Mouse (Mus musculus): ENCODE measurements around the gene Phpt1. TPM values are rescaled to one million over a fixed set of nuclear protein-coding genes. Genes with fewer than 3 reads are reported as not detected.

Gene Phpt1
- polyA plus RNA-seq, 1 experiment = 94.2 TPM

DNA sequence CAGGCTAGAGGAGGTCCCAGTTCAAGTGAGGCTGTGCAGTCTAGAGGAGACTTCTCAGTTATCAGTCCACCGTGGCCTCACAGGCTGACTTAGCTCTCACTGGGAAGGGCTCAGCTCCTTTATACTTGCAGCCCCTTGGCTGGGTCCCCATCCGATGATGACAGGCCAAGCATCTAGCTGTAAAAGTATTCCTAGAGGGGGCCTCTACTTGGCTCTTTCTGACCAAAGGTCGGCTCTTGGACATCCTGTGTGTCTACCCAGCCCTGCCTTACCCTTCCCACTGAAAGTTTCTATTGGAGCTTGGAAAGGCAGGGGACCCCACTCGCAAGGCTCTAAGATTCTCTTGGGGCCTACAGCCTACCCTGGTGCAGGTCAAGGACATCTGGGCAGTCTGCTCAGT, 3.8 kb downstream of the Phpt1 start:
- peaks cover 20% of the 10 kb centered on the region for H3K79me2 ChIP-seq (ENCODE audit: control insufficient read depth, insufficient read depth)
- H3K27me3 ChIP-seq (ENCODE audit: control insufficient read depth, insufficient read depth, insufficient read length) = no peaks in the 10 kb centered on the region
- no peak for TF ChIP-seq MAX (IDR thresholded peaks at IDR 0.05)
- no peak for TF ChIP-seq CTCF (IDR thresholded peaks at IDR 0.05; ENCODE audit: control insufficient read depth, insufficient read depth, insufficient read length)
- TF ChIP-seq CEBPB (IDR thresholded peaks at IDR 0.05; ENCODE audit: low read depth) = no peak
- no peak overlapping the region for H3K4me3 ChIP-seq (ENCODE audit: insufficient read depth, poor library complexity, severe bottlenecking)
- H3K79me3 ChIP-seq (ENCODE audit: low read depth) = peaks cover 3% of the 10 kb centered on the region
- H3ac ChIP-seq (ENCODE audit: control insufficient read depth, insufficient read length, low read depth) = no peak overlapping the region
- peaks cover 6% of the 10 kb centered on the region for H3K36me3 ChIP-seq (ENCODE audit: control insufficient read depth, insufficient read depth)

DNA sequence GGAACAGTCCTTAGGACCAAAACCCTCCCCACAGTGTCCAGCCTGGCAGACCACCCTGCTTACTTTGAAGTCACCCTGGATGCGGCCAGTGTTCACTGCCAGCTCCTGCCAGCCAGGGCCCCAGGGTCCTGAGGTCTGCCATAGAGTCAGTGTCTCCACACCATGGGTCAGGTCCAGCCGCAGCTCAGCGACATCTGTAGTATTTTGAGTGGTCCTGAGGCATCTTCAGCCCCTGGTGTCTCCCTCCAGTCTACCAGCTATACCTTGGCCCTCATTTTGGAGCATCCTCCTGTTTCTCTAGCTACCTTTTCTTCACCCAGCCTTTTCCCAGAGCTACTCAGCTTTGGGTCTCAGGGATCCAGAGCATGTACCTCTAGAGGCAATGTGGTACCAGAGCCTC, 5.7 kb downstream of the Phpt1 start:
- H3K27me3 ChIP-seq (ENCODE audit: control insufficient read depth, insufficient read depth, insufficient read length) = no peaks in the 10 kb centered on the region
- peaks cover 19% of the 10 kb centered on the region for H3K79me2 ChIP-seq (ENCODE audit: control insufficient read depth, insufficient read depth)
- peaks cover 18% of the 10 kb centered on the region for H3K36me3 ChIP-seq (ENCODE audit: control insufficient read depth, insufficient read depth)
- no peak overlapping the region for H3ac ChIP-seq (ENCODE audit: control insufficient read depth, insufficient read length, low read depth)
- TF ChIP-seq MAX (IDR thresholded peaks at IDR 0.05) (no peak), CTCF (IDR thresholded peaks at IDR 0.05; ENCODE audit: control insufficient read depth, insufficient read depth, insufficient read length) (no peak), MYOD1 (IDR thresholded peaks at IDR 0.05; ENCODE audit: control insufficient read depth, insufficient read length, low read depth) (no peak), FOSL1 (IDR thresholded peaks at IDR 0.05; ENCODE audit: insufficient read depth, low read length, poor library complexity, severe bottlenecking) (no peak), MYOG (IDR thresholded peaks at IDR 0.05; ENCODE audit: control insufficient read depth, extremely low read depth, insufficient read length) (no peak), CEBPB (IDR thresholded peaks at IDR 0.05; ENCODE audit: low read depth) (no peak), USF1 (IDR thresholded peaks at IDR 0.05; ENCODE audit: low read depth) (no peak)
- peaks cover 3% of the 10 kb centered on the region for H3K79me3 ChIP-seq (ENCODE audit: low read depth)
- H3K4me3 ChIP-seq (ENCODE audit: insufficient read depth, poor library complexity, severe bottlenecking) = no peak overlapping the region

DNA sequence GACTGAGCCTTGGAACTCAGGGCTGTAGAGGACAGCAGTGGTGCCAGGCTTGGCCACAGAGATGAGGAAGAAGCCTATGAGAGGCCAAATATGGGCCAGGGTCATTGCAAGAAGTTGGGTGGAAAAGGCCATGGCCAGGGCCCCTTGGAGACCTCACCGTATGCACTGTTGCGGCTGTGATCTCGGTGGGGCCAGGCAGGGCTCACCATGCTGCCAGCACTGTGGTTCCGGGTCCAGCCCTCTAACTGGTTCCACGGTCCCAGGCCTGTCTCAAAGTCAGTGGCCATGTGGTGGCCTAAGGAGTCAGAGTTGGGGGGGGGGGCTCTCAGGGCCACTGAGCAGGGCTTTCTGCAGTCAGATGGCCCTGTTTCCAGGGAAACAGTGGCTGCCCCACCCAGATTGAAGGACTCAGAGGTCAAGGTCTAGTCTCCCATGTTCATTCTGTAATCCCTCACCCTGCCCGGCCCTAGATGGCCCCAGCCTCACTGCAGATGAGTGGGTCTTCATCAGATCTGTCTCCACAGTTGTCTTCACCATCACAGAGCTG, 6.5 kb downstream of the Phpt1 start:
- Histone ChIP-seq H3K79me3 (ENCODE audit: low read depth) (peaks cover under 1% of the 10 kb centered on the region), H3K4me3 (ENCODE audit: insufficient read depth, poor library complexity, severe bottlenecking) (no peak overlapping the region), H3K27me3 (ENCODE audit: control insufficient read depth, insufficient read depth, insufficient read length) (no peaks in the 10 kb centered on the region), H3K79me2 (ENCODE audit: control insufficient read depth, insufficient read depth) (peaks cover 11% of the 10 kb centered on the region), H3K36me3 (ENCODE audit: control insufficient read depth, insufficient read depth) (peaks cover 26% of the 10 kb centered on the region), H3ac (ENCODE audit: control insufficient read depth, insufficient read length, low read depth) (no peak overlapping the region)
- no peak for TF ChIP-seq CTCF (IDR thresholded peaks at IDR 0.05; ENCODE audit: control insufficient read depth, insufficient read depth, insufficient read length)
- TF ChIP-seq MAX (IDR thresholded peaks at IDR 0.05) = no peak
- TF ChIP-seq USF1 (IDR thresholded peaks at IDR 0.05; ENCODE audit: low read depth) = no peak
- TF ChIP-seq MYOG (IDR thresholded peaks at IDR 0.05; ENCODE audit: control insufficient read depth, extremely low read depth, insufficient read length) = no peak
- no peak for TF ChIP-seq MYOD1 (IDR thresholded peaks at IDR 0.05; ENCODE audit: control insufficient read depth, insufficient read length, low read depth)
- TF ChIP-seq CEBPB (IDR thresholded peaks at IDR 0.05; ENCODE audit: low read depth) = no peak
- TF ChIP-seq FOSL1 (IDR thresholded peaks at IDR 0.05; ENCODE audit: insufficient read depth, low read length, poor library complexity, severe bottlenecking) = no peak

DNA sequence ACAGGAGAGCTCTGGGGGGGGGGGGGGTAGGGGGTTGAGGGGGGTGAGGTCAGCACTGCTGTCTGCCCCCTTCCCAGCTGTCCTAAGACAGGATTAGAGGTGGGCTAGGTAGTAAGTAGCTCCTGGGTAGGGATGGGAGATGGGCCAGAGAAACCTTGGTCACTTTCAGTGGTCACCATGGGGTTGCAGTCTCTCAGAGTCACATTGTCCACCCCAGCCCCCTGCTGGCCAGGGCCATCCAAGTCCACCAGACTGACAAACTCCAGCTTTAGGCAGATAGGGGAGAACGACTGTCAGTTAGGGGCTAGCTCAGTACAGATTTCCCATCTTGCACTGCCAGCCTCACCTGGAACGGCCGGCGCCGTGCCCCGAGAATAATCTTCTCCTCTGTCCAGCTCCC, 8.5 kb downstream of the Phpt1 start:
- no peak for TF ChIP-seq MYOD1 (IDR thresholded peaks at IDR 0.05; ENCODE audit: control insufficient read depth, insufficient read length, low read depth)
- TF ChIP-seq FOSL1 (IDR thresholded peaks at IDR 0.05; ENCODE audit: insufficient read depth, low read length, poor library complexity, severe bottlenecking) = no peak
- TF ChIP-seq MYOG (IDR thresholded peaks at IDR 0.05; ENCODE audit: control insufficient read depth, extremely low read depth, insufficient read length) = no peak
- no peak for TF ChIP-seq USF1 (IDR thresholded peaks at IDR 0.05; ENCODE audit: low read depth)
- no peak for TF ChIP-seq MAX (IDR thresholded peaks at IDR 0.05)
- no peak for TF ChIP-seq CTCF (IDR thresholded peaks at IDR 0.05; ENCODE audit: control insufficient read depth, insufficient read depth, insufficient read length)
- no peak for TF ChIP-seq CEBPB (IDR thresholded peaks at IDR 0.05; ENCODE audit: low read depth)
- peaks cover 2% of the 10 kb centered on the region for H3K79me2 ChIP-seq (ENCODE audit: control insufficient read depth, insufficient read depth)
- H3K4me3 ChIP-seq (ENCODE audit: insufficient read depth, poor library complexity, severe bottlenecking) = no peak overlapping the region
- no peaks in the 10 kb centered on the region for H3K27me3 ChIP-seq (ENCODE audit: control insufficient read depth, insufficient read depth, insufficient read length)
- no peak overlapping the region for H3ac ChIP-seq (ENCODE audit: control insufficient read depth, insufficient read length, low read depth)
- no peaks in the 10 kb centered on the region for H3K79me3 ChIP-seq (ENCODE audit: low read depth)
- peaks cover 41% of the 10 kb centered on the region for H3K36me3 ChIP-seq (ENCODE audit: control insufficient read depth, insufficient read depth)

DNA sequence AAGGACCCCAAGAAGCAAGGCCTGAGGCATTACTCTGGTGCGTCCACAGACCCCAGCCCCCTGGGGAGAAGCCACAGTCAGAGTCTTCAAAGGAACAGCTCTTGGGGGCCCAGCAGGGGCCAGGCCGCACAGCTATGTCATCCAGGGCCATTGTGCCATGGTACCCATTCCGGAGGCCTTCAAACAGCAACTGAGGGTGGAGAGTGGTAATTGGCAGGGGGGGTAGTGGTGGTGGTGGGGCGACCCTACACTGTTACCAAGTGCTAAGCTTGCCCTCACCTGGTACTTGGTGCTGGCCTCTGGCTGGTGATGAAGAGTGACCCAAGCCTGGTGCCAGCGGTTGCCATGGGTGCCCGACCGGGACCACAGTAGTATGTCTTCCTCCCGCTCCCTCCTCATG, 9.3 kb downstream of the Phpt1 start:
- no peak overlapping the region for H3ac ChIP-seq (ENCODE audit: control insufficient read depth, insufficient read length, low read depth)
- TF ChIP-seq MAX (IDR thresholded peaks at IDR 0.05) (no peak), CEBPB (IDR thresholded peaks at IDR 0.05; ENCODE audit: low read depth) (no peak), MYOD1 (IDR thresholded peaks at IDR 0.05; ENCODE audit: control insufficient read depth, insufficient read length, low read depth) (no peak)
- peaks cover 46% of the 10 kb centered on the region for H3K36me3 ChIP-seq (ENCODE audit: control insufficient read depth, insufficient read depth)
- H3K79me2 ChIP-seq (ENCODE audit: control insufficient read depth, insufficient read depth) = peaks cover 10% of the 10 kb centered on the region
- no peak overlapping the region for H3K4me3 ChIP-seq (ENCODE audit: insufficient read depth, poor library complexity, severe bottlenecking)
- no peaks in the 10 kb centered on the region for H3K79me3 ChIP-seq (ENCODE audit: low read depth)
- H3K27me3 ChIP-seq (ENCODE audit: control insufficient read depth, insufficient read depth, insufficient read length) = no peaks in the 10 kb centered on the region

DNA sequence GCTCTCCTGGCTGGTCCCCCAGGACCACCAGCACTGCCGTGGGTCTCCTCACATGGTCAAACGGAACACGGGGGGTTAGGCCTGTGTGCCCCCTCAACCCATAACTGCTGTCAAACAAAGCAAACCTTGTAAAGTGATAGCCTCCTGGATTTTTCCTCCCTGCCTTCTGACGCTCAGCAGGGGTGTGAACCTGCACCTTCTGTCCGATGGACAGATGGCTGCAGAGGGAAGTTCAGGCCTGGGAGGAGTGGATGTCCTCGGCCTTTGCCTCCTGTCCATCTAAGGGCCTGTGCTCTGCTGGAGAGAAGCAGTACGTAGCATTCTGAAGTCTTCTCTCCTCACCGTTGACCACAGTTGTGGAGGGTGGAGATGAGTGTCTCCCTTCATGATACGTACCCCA, 13.1 kb downstream of the Phpt1 start:
- TF ChIP-seq MYOG (IDR thresholded peaks at IDR 0.05; ENCODE audit: control insufficient read depth, extremely low read depth, insufficient read length) (no peak), MAX (IDR thresholded peaks at IDR 0.05) (no peak), CEBPB (IDR thresholded peaks at IDR 0.05; ENCODE audit: low read depth) (no peak), FOSL1 (IDR thresholded peaks at IDR 0.05; ENCODE audit: insufficient read depth, low read length, poor library complexity, severe bottlenecking) (no peak), MYOD1 (IDR thresholded peaks at IDR 0.05; ENCODE audit: control insufficient read depth, insufficient read length, low read depth) (no peak), CTCF (IDR thresholded peaks at IDR 0.05; ENCODE audit: control insufficient read depth, insufficient read depth, insufficient read length) (no peak), USF1 (IDR thresholded peaks at IDR 0.05; ENCODE audit: low read depth) (no peak)
- Histone ChIP-seq H3K27me3 (ENCODE audit: control insufficient read depth, insufficient read depth, insufficient read length) (no peaks in the 10 kb centered on the region), H3ac (ENCODE audit: control insufficient read depth, insufficient read length, low read depth) (no peak overlapping the region), H3K79me3 (ENCODE audit: low read depth) (peaks cover 25% of the 10 kb centered on the region), H3K4me3 (ENCODE audit: insufficient read depth, poor library complexity, severe bottlenecking) (no peak overlapping the region), H3K36me3 (ENCODE audit: control insufficient read depth, insufficient read depth) (peaks cover 61% of the 10 kb centered on the region), H3K79me2 (ENCODE audit: control insufficient read depth, insufficient read depth) (peaks cover 48% of the 10 kb centered on the region)
